Mouse (Mus musculus) lung, adult 2 months (tissue): ENCODE measurements around the gene Rgs14.

Source experiments
- CTCF ChIP-seq: fragments of 200-500 bp; IDR thresholded peaks from 2 replicates; pipeline ENCODE4 v1.5.1; 2011; ENCODE audit warnings: mild to moderate bottlenecking, low read length, control low read depth; ENCODE audit not compliant: insufficient read depth
- POLR2A ChIP-seq: fragments of 200-500 bp; IDR thresholded peaks from 2 replicates; pipeline ENCODE4 v1.6.1; 2011; ENCODE audit warnings: low read depth, mild to moderate bottlenecking, control low read depth, low read length, borderline replicate concordance; ENCODE audit errors: extremely low read depth

- TF ChIP-seq CTCF: no peak
- no peak for TF ChIP-seq POLR2A
These were observed 32.1 kb upstream of the Rgs14 start for GRCm38 (mm10) chr13:55337341-55337975.
